Mouse (Mus musculus): ENCODE measurements at regions not wholly inside any gene's neighbourhood (a gene's known extent, or its start where the extent isn't known, plus 50 kb on each side); places are given as distances from the start of the nearest gene placed in this dataset.

DNA sequence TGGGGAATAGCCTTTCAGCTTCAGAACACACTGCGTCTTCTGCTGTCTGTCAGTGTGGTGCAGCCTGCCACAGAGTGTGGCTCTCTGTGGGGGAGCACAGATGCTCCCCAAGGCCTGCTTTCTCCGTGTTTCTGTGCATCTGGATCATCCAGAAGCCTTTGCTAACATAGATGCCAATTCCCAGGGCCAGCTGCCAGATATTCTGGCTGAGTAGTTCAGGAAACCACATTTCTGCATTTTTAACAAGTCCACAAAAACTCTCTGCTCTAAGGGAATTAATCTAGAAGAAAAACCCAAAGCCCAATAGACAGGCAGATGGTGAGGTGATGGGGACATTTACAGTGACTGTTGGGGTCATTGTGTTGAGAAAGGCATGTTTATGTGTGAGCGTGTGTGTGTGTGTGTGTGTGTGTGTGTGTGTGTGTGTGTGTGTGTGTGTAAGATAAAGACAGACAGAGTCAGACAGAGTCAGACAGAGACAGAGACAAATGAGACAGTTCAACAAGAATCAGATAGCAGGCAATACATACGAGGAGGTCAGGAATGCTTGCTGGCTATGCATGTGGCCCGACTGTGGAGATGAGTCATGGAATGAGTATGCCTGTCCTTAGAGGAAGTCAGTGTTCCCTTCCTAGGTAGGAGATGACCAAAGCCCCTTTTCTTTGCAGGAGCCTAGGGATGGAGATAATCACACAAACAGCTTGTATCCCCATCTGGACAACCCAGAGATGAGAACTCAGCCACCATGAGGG lies 176.3 kb upstream of the Spaca1 start:
- no peak for DNase-seq (ENCODE audit: low spot score)

DNA sequence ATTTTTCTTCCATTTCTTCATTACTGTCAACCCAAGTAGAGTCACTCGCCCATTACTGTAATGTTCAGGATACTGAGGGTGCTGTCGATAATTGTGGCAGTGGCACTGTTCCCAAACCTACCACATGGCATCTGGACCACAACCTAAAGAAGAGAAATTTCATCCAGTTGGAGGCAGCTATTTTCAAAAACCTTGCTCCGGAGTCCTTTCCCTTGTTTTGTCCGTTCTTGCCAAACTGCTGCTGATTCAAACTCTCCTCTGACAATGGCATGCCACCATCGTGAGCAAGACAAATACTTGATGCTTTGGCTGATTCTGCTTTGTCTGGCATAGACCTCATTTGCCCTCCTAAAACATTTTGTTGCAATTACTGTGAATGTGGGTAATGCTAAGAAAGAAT lies 176.9 kb upstream of the Spaca1 start:
- no peak for DNase-seq (ENCODE audit: low spot score)

DNA sequence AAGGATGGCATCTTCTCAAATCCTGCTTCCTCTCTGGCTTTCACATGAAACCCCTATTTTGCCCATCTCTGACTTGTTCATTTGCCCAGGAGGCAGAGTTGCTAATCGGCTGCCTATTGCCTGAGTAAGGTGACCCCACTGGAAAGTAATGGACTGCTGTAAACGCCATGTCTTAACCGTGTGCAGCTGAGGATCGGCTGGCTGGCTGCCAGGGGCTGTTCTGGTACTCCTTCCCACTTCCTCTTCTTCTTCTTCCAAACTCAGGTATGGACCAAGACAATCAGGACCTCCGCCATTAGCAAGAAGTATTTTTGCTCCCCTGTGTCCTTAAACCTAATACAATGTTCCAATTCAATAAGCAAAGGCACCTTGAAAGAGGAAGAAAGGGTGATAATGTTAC lies 177.6 kb upstream of the Spaca1 start:
- no peak for DNase-seq (ENCODE audit: low spot score)

DNA sequence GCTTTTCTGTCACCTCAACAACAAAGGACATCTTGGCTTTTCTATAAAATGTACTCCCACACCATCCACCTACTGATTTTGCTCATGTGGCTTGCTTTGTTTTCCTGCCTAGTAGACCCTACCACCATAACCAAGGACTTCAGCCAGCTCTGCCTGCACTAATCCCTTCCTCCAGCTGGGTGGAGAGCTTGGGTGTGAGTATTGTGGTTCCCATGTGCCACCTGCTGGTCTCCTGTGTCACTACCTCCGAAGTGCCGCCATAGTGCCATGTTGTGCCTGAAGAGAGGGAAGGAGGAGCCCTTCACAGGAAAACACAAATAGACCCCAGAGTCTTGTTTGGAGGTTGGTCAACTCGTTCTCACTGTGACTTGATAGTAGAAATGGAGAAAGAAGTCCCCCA lies 181.3 kb upstream of the Spaca1 start:
- DNase-seq (ENCODE audit: low spot score) = peak; percentile 55

DNA sequence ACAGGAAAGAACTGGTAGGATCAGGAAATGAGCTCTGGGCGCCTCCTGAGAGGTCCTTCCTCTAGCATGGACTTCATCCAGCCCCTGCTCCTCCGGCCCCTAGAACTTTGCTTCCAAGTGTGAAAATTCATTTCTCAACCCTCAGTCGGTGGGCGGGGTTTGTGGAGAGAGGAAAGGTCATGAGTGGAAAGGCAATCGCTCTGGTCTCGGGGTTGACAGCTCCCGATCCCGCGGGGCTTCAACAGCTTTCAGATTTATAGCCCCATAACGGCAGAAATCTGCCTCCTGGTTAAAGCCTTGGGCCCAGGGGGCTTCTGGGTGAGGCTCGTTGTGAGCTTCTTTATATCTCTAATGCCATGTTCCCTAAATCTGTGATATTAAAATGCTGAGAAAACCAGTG lies 184.2 kb upstream of the Spaca1 start:
- no peak for DNase-seq (ENCODE audit: low spot score)

DNA sequence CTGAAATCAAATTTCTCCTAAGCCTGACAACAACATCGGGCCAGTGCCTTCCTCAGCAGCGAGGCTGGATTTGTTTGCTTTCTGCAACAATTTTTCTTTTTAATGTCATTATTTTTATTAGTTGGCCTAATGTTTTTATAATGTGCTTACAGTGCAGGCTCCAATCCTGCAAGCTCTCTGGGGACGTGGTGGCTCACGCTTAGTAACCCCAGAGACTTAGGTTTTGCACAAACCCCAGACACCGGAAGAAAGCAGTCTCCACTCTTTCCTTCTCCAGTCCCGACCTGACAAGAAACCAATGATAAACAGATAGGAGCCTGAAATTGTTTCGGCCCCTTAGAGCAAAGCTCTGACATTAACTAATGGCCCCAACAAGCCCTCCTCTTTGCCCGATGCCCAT lies 184.7 kb upstream of the Spaca1 start:
- no peak for DNase-seq (ENCODE audit: low spot score)

DNA sequence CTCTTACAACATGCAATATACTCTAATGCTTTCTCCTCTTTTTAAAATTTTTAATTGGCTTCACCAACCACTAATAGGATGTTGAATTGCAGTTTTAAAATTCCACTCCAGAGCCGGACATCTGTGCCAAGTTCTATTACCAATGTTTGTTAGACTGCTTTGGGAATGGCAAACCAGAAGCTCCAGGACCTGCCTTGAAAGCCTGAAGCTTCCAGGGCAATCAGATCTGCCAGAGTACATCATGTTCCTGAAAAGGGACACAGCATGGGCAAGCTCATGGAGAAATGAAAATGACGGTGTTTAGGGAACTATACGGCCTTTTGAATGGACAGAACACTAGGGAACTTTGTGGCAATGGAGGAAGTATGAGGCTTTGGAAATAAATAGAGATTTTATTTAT lies 187.8 kb upstream of the Spaca1 start:
- DNase-seq (ENCODE audit: low spot score) = no peak

DNA sequence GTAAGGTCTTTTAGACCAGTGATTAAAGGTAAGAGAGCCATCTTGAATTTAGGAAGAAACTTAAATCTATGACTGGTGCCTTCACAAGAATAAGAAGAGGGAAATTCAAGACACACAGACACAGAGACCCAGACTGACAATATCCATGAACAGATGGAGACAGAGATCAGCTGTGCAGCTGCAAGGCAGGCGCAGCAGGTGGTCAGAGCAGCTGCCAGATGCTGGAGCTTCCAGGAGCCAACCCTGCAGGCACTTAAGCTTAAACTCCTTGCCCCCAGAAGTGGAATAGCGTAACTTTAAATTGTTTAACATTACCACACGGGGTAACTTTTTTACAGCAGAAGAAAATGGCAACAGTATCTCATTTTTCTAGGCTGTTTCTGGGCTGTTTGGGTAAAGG lies 189.6 kb upstream of the Spaca1 start:
- no peak for DNase-seq (ENCODE audit: low spot score)

DNA sequence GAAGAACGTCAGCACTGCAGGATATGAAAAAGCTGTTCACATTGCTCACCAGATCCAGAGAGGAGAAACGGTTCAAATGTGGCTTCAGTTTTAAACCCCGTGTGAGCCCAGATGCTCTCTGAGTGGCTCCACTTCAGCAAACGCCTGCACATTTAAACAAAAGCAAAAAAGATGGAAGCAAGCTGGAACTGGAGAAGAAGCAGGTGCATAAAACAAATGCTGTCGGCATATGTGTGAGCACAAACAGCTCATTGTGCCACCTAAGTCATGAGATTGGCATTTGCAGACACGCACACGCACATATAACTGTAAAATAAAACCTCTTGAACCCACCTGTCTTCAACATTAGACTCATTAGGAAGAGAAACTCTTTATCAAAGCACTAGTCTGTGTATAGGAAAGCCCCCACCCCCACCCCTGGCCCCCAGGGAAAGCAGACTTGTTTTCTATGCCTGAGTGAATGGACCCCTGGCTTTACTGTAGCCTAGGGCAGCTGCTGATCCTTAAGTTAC lies 191.1 kb upstream of the Spaca1 start:
- DNase-seq (ENCODE audit: low spot score) = no peak

DNA sequence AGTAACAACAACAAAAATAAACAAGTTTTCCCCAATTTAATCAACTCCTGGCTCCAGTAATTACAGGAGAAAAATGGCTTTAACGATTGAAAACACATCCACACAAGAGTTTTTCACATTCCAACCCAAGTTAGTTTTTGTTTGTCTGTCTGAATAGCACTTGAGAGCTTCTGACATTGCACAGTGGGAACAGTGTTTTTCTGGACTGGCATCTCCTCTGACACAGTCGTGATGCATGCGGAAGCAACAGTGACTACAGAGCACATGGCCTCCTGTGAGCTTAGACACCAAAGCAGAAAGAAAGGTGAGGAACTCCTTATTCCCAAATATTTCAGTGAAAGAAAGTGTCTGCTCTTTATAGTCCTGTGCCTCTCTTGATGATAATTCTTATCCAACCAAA lies 191.7 kb upstream of the Spaca1 start:
- DNase-seq (ENCODE audit: low spot score) = no peak

DNA sequence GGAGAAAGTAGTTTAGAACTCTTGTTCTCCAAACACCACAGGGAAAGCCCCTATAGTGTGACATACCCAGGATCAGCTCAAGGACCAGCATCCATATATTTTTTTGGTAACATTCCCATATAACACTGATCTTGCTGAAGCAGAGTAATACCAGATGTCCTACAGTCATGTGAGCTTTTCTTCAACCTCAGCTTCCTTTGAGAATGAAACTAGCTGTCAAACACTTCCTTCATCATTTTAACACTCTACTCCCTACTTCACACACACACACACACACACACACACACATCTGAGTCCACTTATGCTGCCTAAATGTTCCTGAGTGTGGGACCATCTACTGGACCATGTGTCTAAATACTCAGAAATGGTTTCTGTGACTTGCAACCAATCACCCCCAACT lies 209.5 kb upstream of the Spaca1 start:
- no peak for DNase-seq (ENCODE audit: low spot score)

DNA sequence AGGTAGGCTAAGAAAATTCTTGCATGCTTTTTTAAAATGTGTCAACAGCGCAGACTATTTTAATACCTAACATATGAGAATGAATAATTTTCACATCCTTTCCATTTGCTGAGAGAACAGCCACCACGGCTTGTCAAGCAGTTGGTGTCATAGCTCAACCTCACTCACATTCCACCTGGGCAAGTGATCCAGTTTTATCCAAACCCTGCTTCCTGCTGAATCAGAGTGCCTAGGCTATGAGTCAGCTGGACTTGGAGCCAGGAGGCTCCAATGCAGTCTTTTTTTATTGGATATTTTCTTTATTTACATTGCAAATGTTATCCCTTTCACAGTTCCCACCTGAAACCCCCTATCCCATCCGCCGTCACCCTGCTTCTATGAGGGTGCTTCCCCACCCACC lies 210.5 kb upstream of the Spaca1 start:
- DNase-seq (ENCODE audit: low spot score) = no peak

DNA sequence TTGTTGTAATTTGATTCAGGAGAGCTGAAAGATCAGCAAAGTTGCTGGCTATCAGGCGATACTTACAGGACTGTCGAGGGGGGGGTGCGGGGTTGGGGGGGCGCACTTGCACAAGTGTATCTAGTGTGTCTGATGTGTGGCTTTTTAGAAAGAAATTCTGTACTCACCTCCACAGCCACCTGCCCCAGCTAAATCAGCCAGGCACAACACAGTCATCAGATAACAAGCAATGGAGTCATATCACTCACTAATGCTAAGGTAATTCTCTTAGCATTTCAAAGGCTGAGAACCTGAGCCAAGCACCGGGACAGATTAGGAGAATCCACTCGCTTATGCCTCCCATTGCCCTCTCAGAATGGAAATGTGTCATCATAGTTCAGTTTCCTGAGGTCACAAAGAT lies 211.8 kb upstream of the Spaca1 start:
- no peak for DNase-seq (ENCODE audit: low spot score)

DNA sequence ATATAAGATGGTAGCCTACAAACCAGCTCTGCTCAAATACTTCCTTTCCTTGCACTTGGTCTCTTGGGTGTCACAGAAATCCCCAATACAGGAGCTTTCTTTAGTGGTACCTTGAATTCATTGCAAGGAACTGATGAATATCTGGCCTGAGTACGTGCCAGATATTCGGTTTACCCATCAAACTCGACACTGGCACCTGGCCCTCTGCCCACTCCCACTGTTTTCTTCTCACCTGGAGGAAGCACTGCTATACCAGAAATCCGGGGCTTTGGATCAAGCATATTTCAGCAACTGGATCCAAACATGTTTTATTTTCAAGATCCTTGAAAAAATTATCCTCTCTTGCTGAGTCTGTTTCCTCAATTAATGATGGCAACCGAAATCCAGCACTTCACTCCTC lies 214.4 kb upstream of the Spaca1 start:
- no peak for DNase-seq (ENCODE audit: low spot score)

DNA sequence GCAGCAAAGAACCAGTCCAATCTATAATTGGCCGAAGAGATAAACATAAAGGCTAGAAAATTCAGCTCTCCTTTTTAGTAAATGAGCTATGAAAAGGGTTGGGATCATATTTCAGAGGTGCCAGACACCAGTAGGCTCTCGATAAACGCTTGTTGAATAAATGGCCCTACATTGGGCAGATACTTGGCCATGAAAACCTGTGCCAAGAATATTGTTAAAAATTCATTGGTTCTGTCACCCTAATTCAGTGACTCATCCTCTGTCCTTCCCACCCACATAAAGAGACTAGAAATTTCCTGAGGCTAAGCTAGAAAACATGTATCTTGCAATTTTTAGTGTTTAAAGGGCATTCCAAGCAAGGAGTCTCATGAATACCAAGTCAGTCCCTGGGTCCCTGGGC lies 224.3 kb upstream of the Spaca1 start:
- peak; percentile 9 for DNase-seq (ENCODE audit: low spot score)

DNA sequence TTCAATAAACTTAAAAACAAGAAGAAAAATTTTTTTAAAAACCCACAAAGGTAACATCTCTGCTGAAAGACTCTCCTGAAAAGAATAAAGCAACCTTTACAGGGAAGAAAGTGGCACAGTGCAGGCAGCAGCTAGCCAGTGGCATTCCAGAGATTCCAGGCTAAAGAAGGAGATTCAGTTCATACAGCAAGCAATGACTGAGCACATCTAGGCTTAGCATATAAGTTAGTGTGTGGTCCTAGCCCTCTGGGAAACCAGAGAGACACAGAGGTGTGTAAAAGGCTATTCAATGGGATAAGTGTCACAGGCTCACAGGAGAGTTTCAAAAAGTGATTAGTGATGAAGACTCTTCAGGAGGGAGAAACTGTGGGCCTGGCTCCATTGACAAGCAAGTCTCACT lies 225.4 kb upstream of the Spaca1 start:
- DNase-seq (ENCODE audit: low spot score) = no peak

DNA sequence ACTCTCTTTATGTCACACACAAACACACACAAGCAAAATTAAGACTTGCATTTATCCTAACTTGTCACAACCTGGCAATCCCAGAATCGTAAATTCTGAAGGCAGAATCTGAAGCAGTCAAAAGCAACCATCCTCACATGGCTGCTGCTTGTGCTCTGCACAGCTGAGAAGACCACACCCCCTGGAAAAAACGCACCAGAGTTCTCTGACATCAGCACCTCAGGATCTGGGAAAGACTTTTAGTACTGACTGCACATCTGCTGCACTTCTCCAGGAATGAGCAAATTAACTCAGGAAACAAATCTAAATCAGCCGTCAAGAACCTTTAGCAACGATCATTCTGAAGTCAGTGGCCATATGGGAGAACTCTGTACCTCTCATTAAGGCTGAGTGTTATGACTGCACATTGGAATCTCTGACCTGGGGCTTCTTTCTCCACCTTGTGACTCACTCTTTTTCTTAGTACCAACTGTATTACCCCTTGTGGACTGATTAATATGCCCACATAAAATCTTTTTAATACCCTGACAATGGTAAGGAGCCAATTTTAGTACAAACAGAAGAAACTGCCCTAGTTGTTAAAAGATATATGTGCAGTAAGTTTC lies 248.1 kb upstream of the Akirin2 start:
- no peak for DNase-seq (ENCODE audit: low spot score)

DNA sequence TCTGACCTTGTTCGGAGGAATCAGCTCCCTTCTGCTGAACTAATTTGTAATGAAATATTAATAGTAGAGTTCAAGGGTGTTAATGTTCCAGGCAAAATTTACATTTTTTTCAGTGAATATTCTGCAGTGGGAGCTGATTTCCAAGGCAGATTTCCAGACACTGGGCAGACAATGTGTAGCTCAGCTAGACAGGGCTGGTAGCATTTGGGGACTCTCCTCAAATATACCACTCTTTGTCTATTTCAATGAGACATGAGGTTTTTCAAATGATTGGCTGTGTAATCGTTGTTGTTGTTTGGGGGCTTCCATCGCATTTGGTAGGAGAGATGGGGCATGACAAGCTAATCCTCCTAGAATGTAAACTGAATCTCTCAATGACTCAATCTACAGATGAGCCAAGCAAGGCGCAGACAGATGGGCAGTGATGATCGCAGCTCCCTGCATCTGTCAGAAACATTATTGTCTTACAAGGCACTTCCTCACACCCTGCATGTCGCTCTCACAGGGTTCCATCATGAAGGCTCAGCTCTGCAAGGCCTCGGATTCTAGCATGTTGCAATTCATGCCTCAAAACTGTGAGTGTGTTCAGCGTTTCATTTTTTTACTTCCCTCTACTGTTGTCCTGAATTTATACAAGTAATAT lies 241.7 kb upstream of the Akirin2 start:
- no peak for DNase-seq (ENCODE audit: low spot score)

DNA sequence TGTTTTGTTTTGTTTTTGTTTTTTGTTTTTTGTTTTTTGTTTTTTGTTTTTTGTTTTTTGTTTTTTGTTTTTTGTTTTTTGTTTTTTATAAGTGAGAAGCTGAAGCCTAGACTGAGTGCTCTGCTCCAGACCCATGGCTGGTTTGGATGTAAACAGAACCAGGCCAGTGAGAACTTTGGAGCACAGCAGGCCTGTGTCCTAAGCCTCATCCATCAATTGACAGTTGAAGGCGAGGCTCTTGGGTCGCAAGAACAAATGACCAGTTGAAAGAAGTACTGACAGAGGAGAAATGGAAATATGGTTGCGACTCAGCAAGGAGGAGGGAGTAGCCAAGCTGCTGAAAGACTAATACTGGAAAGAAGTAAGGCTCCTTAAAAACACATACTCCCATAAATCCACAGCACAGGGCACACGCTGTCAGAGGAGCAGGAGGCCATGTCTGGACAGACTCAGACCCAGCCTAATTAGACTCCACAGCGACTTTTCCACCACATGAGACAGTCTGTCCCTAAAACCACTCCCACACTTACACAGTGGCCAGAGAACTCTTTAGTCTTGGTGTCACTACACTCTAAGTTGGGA lies 240.6 kb upstream of the Akirin2 start:
- no peak for DNase-seq (ENCODE audit: low spot score)

DNA sequence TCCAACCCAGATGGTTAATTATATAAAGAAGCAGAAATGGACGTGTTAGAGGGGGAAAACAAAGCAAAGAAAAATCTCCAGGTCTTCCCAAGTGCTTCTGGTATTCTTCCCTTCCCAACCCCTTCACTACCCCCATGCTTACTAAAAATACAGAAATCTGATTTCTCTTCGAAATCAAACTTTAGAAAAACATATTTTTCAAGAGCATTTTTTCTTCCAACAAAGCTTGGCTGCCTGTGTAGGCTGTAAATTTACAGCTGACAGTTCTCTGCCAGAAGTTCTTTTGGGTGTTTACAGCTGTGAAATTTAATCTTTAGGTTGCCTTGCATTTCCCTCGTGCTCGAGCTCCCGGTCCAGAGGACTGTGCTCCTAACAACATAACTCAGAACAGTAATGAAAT lies 234.9 kb upstream of the Akirin2 start:
- peak; percentile 22 for DNase-seq (ENCODE audit: low spot score)

DNA sequence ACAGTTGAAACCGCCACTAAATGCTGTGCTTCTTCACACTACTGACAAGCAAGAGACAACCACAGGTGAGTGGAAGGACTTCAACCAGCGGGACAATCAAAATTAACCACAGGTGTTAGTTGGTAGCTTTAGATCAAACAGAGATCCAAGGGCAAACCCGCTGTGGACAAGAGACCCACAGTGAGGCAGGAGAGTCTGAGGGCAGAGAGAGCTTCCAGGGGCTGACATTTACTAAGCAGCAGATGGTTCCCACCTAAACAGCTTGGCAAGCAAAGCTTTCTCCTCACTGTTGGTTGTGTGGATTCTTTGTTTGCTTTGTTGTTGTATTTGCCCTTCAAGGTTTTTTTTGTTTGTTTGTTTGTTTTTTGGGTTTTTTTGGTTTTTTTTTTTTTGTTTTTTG lies 227.9 kb upstream of the Akirin2 start:
- DNase-seq (ENCODE audit: low spot score) = no peak

DNA sequence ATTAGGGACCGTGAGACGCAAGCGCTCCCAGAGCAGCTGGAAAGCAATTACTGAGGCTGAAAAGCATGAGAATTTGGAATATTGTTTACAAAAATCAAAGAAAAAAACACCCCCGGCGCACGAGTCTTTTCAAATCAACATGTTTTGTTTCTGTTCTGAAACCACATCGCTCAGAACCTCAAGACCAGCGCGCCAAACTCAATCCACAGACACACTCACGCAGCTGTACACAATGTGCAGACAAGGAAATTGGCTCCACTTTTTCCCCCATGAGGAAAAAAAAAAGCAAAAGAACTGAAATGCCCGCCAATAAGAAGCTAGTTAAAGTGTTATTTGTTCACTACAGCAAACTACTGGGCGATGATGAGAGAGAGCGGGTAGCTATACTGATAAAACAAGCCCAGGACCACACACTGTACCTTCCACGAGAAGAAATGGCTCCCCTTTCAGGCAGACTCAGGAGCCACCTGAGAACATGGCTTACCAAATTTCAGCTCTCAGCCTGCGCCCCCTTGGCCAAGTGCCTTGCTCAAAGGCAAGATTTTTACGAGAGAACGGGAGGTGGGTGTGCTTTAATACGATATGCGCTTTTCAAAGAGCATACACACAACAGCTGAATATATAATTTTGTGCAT lies 222.5 kb upstream of the Akirin2 start:
- DNase-seq (ENCODE audit: low spot score) = no peak

Data from left cerebral cortex, adult 11 months (tissue).